ENCODE assay signal across 13 mouse cellular contexts in the genomic region with DNA sequence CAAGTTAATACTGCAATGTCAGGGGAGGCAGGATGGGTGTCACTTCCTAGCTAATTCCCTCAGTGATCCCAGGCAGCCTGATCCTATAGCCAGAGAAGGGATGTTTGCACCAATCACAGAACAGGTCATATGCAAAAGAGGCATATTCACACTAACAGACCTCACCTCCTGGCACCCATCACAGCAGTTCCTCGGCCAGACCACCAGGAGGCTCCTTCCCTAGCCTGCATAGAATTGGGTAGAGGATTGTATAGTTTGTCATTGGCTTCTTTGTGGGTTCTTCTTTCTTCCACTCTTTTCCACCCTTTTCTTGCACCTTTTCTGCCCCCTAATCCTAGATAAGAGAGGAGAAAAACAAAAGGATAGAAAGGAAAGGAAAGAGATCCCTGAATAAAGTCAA. TPM values are rescaled to one million over a fixed set of nuclear protein-coding genes. Genes with fewer than 3 reads are reported as not detected.
A peak's percentile ranks its signal among the peaks of the same experiment; 100 is the strongest.
DNase-seq lines count a peak whose midpoint lies in the region.
"Had no signal": no experiment of that assay in that cellular context is flagged by ENCODE, and none has a peak within 500 bp of the region (broad histone marks: within the 10 kb centered on the region; RNA-seq: fewer than 3 reads in every experiment).

No protein-coding gene starts in this region.

- DNase-seq in kidney, adult 9 months: peak; percentile 18
- DNase-seq in kidney, adult 11 months: no peak
- peak; percentile 29 to 37 for DNase-seq in B cell, adult 2 months
- DNase-seq in Muller cell, postnatal 12 days (ENCODE audit: inconsistent ontology term): peak; percentile 2
- peak; percentile 5 for DNase-seq in lung, postnatal 14 days
- no peak for DNase-seq in frontal cortex, adult 2 months (ENCODE audit: extremely low spot score in 1 of 2, low spot score in 1 of 2)
- no peak for DNase-seq in kidney, postnatal 4 days
- no peak for DNase-seq in right cerebral cortex, postnatal 25 days
- DNase-seq: cerebellum, postnatal 36 days had no signal

RNA-seq across cellular contexts. Expression of a gene that starts 10.0 kb away (rescaled TPM):
- 0.19 and 0.22 TPM in 2 replicates for polyA plus RNA-seq in frontal cortex, adult 2 months (2012; rRNA removed)
- polyA plus RNA-seq: forebrain, embryonic 11.5 days; heart, embryonic 15.5 days; lung, embryonic 15.5 days had no signal

RNA-seq across cellular contexts. Expression of a gene that starts 32.2 kb away (rescaled TPM):
- polyA plus RNA-seq in frontal cortex, adult 2 months (2012; rRNA removed): 12.5 and 12.9 TPM in 2 replicates

RNA-seq across cellular contexts. Expression of a gene that starts 48.1 kb away (rescaled TPM):
- not detected in 2 replicates for polyA plus RNA-seq in frontal cortex, adult 2 months (2012; rRNA removed)
- polyA plus RNA-seq: forebrain, embryonic 11.5 days; heart, embryonic 15.5 days; lung, embryonic 15.5 days; neural tube, embryonic 12.5 days had no signal

Comparison
In these comparisons a context has a peak if more than half of its experiments do, and no peak if none do; other contexts are left out.
1. DNase-seq: peak in kidney, adult 9 months (single experiment), B cell, adult 2 months (2 of 2), Muller cell, postnatal 12 days (single experiment) and lung, postnatal 14 days (single experiment); none in kidney, adult 11 months (single experiment), frontal cortex, adult 2 months (0 of 2), kidney, postnatal 4 days (0 of 2) and right cerebral cortex, postnatal 25 days (single experiment).